10 mouse cellular contexts compared by ENCODE assay signal in genomic region chr9:120674855-120675254, GRCm38 (mm10).
DNase-seq lines count a peak whose midpoint lies in the region; ATAC-seq and TF ChIP-seq lines count a peak whose summit lies in the region.
"Had no signal": no experiment of that assay in that cellular context is flagged by ENCODE, and none has a peak within 500 bp of the region (broad histone marks: within the 10 kb centered on the region; RNA-seq: fewer than 3 reads in every experiment).

No protein-coding gene starts in this region.

- H3K9me3 ChIP-seq in lung, embryonic 14.5 days (ENCODE audit: low read depth, low read length) = no peaks in the 10 kb centered on the region
- H3K9me3 ChIP-seq in lung, postnatal 0 days (ENCODE audit: low read length) = no peaks in the 10 kb centered on the region
- no peaks in the 10 kb centered on the region for H3K9me3 ChIP-seq in forebrain, embryonic 12.5 days
- no peaks in the 10 kb centered on the region for H3K9me3 ChIP-seq in limb, embryonic 13.5 days

- no peak overlapping the region for H3K27ac ChIP-seq in lung, embryonic 14.5 days (ENCODE audit: low read depth)
- no peak overlapping the region for H3K27ac ChIP-seq in lung, postnatal 0 days (ENCODE audit: low read length)
- peak overlapping the region; percentile 42; the same call in 1 of the 2 replicates for H3K27ac ChIP-seq in forebrain, embryonic 12.5 days
- H3K27ac ChIP-seq in limb, embryonic 13.5 days = no peak overlapping the region

- H3K4me2 ChIP-seq in lung, embryonic 14.5 days = peak overlapping the region; percentile 55
- H3K4me2 ChIP-seq in lung, postnatal 0 days (replicated peaks; ENCODE audit: low read depth, low read length) = no peak overlapping the region
- H3K4me2 ChIP-seq in forebrain, embryonic 12.5 days = peak overlapping the region; percentile 59
- peak overlapping the region; percentile 62 for H3K4me2 ChIP-seq in limb, embryonic 13.5 days (replicated peaks)

- H3K4me1 ChIP-seq in lung, embryonic 14.5 days (ENCODE audit: insufficient read depth) = no peaks in the 10 kb centered on the region
- peaks cover 4% of the 10 kb centered on the region for H3K4me1 ChIP-seq in lung, postnatal 0 days (ENCODE audit: insufficient read depth, low read depth, low read length)
- H3K4me1 ChIP-seq in forebrain, embryonic 12.5 days = peaks cover 53% of the 10 kb centered on the region
- peaks cover 37% of the 10 kb centered on the region for H3K4me1 ChIP-seq in limb, embryonic 13.5 days

- H3K4me3 ChIP-seq in lung, embryonic 14.5 days (ENCODE audit: low read depth, low read length) = no peak overlapping the region
- H3K4me3 ChIP-seq in lung, postnatal 0 days (ENCODE audit: low read depth, low read length) = no peak overlapping the region
- peak overlapping the region; percentile 7; the same call in 1 of the 2 replicates for H3K4me3 ChIP-seq in forebrain, embryonic 12.5 days (replicated peaks)
- peak overlapping the region; percentile 29 for H3K4me3 ChIP-seq in limb, embryonic 13.5 days

- ATAC-seq in lung, embryonic 14.5 days (ENCODE audit: insufficient read depth) = no peak
- no peak for ATAC-seq in lung, postnatal 0 days
- ATAC-seq in forebrain, embryonic 12.5 days (ENCODE audit: low FRiP score) = no peak
- no peak for ATAC-seq in limb, embryonic 13.5 days (ENCODE audit: low FRiP score, low read depth)

- no peak for TF ChIP-seq EP300 in lung, postnatal 0 days (IDR thresholded peaks at IDR 0.05)

- H3K27me3 ChIP-seq in lung, embryonic 14.5 days (ENCODE audit: insufficient read depth, low read length) = peaks cover 8% of the 10 kb centered on the region; the same call in 1 of the 2 replicates
- no peaks in the 10 kb centered on the region for H3K27me3 ChIP-seq in lung, postnatal 0 days (replicated peaks; ENCODE audit: insufficient read depth, low read length)
- peaks cover 17% of the 10 kb centered on the region for H3K27me3 ChIP-seq in forebrain, embryonic 12.5 days
- peaks cover 20% of the 10 kb centered on the region for H3K27me3 ChIP-seq in limb, embryonic 13.5 days

- 3% methylated on average over 11 of the region's 11 CpGs for WGBS in lung, embryonic 14.5 days
- 6% methylated on average over 11 of the region's 11 CpGs for WGBS in lung, postnatal 0 days
- WGBS in forebrain, embryonic 12.5 days = under 1% methylated on average over 11 of the region's 11 CpGs
- 3% methylated on average over 11 of the region's 11 CpGs for WGBS in limb, embryonic 13.5 days

- H3K9ac ChIP-seq in lung, embryonic 14.5 days = no peak overlapping the region
- H3K9ac ChIP-seq in lung, postnatal 0 days (replicated peaks; ENCODE audit: low read depth) = no peak overlapping the region
- peak overlapping the region; percentile 63; the same call in 1 of the 2 replicates for H3K9ac ChIP-seq in forebrain, embryonic 12.5 days
- no peak overlapping the region for H3K9ac ChIP-seq in limb, embryonic 13.5 days

- DNase-seq in lung, embryonic 14.5 days = no peak
- no peak for DNase-seq in lung, postnatal 0 days (ENCODE audit: low spot score)
- peak; percentile 63 for DNase-seq in thymus, postnatal 0 days (ENCODE audit: low spot score)
- no peak for DNase-seq in urinary bladder, postnatal 10 days (ENCODE audit: low spot score)
- DNase-seq in urinary bladder, postnatal 36 days (ENCODE audit: low spot score in 2 of 2) = no peak
- DNase-seq in gastrocnemius, postnatal 10 days = no peak
- DNase-seq: adrenal gland, postnatal 14 days; kidney, postnatal 25 days had no signal

- H3K36me3 ChIP-seq in lung, embryonic 14.5 days (ENCODE audit: insufficient read depth) = no peaks in the 10 kb centered on the region
- H3K36me3 ChIP-seq in lung, postnatal 0 days (ENCODE audit: insufficient read depth, low read length) = no peaks in the 10 kb centered on the region
- H3K36me3 ChIP-seq in forebrain, embryonic 12.5 days (replicated peaks) = no peaks in the 10 kb centered on the region
- no peaks in the 10 kb centered on the region for H3K36me3 ChIP-seq in limb, embryonic 13.5 days

- TF ChIP-seq CTCF in lung, embryonic 14.5 days (IDR thresholded peaks at IDR 0.05; ENCODE audit: low read depth) = no peak
- no peak for TF ChIP-seq CTCF in lung, postnatal 0 days (IDR thresholded peaks at IDR 0.05)

Comparison
In these comparisons a context has a peak if more than half of its experiments do, and no peak if none do; other contexts are left out.
1. H3K4me3 ChIP-seq: peak in forebrain, embryonic 12.5 days (single experiment) and limb, embryonic 13.5 days (single experiment); none in lung, embryonic 14.5 days (single experiment) and lung, postnatal 0 days (single experiment).